Mouse (Mus musculus): ENCODE results near the gene Fam83g.

- TF ChIP-seq CTCF (IDR thresholded peaks at IDR 0.05; ENCODE audit: low read depth, low read length) (no peak), GATA1 (IDR thresholded peaks at IDR 0.05; ENCODE audit: borderline replicate concordance, low read length) (no peak)
Measured at GRCm38 (mm10) chr11:61645357-61645857, 38.5 kb upstream of the Fam83g start.
